Mouse (Mus musculus) ES-Bruce4 (cell line): Measurements from ENCODE around the gene Spred1. TPM values are rescaled to one million over a fixed set of nuclear protein-coding genes. Genes with fewer than 3 reads are reported as not detected.
A peak's percentile ranks its signal among the peaks of the same experiment; 100 is the strongest.

Source experiments
- H3K27ac ChIP-seq: 2 replicates; pipeline ENCODE4 v1.5.1; 2012; ENCODE audit warnings: low read length, inconsistent platforms; ENCODE audit not compliant: insufficient read depth
- H3K27me3 ChIP-seq: 2 replicates; pipeline ENCODE4 v1.6.1; 2012; ENCODE audit warnings: mild to moderate bottlenecking, low read length, inconsistent platforms; ENCODE audit not compliant: control insufficient read depth, poor library complexity, insufficient read depth, severe bottlenecking
- H3K36me3 ChIP-seq: 2 replicates; pipeline ENCODE4 v1.6.1; 2012; ENCODE audit warnings: inconsistent platforms, mild to moderate bottlenecking, low read length, moderate library complexity; ENCODE audit not compliant: control insufficient read depth, poor library complexity, insufficient read depth, severe bottlenecking
- H3K4me1 ChIP-seq: one replicate; pipeline ENCODE4 v1.8.1; 2011; ENCODE audit warnings: low read length; ENCODE audit not compliant: control insufficient read depth, insufficient read depth
- H3K4me3 ChIP-seq: 2 replicates; pipeline ENCODE4 v1.5.1; 2011; ENCODE audit warnings: low read depth, mild to moderate bottlenecking, low read length
- H3K9ac ChIP-seq: 2 replicates; pipeline ENCODE4 v1.6.1; 2012; ENCODE audit warnings: low read depth, mild to moderate bottlenecking, inconsistent platforms; ENCODE audit not compliant: poor library complexity, severe bottlenecking
- H3K9me3 ChIP-seq: replicated peaks from 2 replicates; pipeline ENCODE4 v1.6.1; 2012; ENCODE audit warnings: mild to moderate bottlenecking, low read length, inconsistent platforms; ENCODE audit not compliant: control insufficient read depth, poor library complexity, insufficient read depth, severe bottlenecking
- CTCF ChIP-seq: IDR thresholded peaks from one replicate; pipeline ENCODE4 v1.8.1; 2011; ENCODE audit warnings: low read depth, low read length
- EP300 ChIP-seq: IDR thresholded peaks from 2 replicates; pipeline ENCODE4 v1.6.1; 2011; ENCODE audit warnings: low read depth, low read length; ENCODE audit not compliant: insufficient read depth
- POLR2A ChIP-seq: IDR thresholded peaks from one replicate; pipeline ENCODE4 v1.8.1; 2011; ENCODE audit warnings: low read length; ENCODE audit not compliant: insufficient read depth
- polyA plus RNA-seq: library from polyadenylated mRNA; stranded (reverse); fragments of >200 nt; gene quantifications from 2 replicates; pipeline ENCODE4 v1.2.4, GENCODE M21; 2011; ENCODE audit warnings: low read depth; ENCODE audit not compliant: missing spikeins, insufficient read depth, insufficient read length

Spred1 gene
- polyA plus RNA-seq, 1 experiment, result 43.1 TPM

GRCm38 (mm10) chr2:117200869-117201338, 79.7 kb downstream of the Spred1 start:
- H3K27me3 ChIP-seq, result no peaks in the 10 kb centered on the region
- TF ChIP-seq EP300 (no peak), CTCF (no peak), POLR2A (no peak)
- H3K4me1 ChIP-seq, result no peaks in the 10 kb centered on the region
- no peaks in the 10 kb centered on the region for H3K9me3 ChIP-seq
- H3K27ac ChIP-seq, result no peak overlapping the region
- no peak overlapping the region for H3K4me3 ChIP-seq
- no peak overlapping the region for H3K9ac ChIP-seq
- no peaks in the 10 kb centered on the region for H3K36me3 ChIP-seq

DNA sequence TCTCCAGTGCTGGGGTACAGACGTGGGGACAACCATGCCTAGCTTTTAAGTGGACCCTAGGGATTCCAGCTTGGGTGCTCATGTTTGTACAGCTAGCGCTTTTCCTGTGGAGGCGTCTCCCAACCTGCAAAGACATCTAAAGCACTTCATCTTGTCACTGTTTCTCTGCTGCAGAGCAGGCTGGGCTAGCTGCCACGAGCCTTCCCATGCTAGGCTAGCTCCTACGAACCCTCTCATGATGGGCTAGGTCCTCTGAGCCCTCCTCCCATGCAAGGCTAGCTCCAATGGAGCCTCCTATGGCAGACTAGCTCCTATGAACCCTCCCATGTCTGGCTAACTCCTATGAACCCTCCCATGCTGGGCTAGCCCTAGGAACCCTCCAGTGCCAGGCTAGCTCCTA, 82.2 kb downstream of the Spred1 start:
- H3K27me3 ChIP-seq, result no peaks in the 10 kb centered on the region
- TF ChIP-seq EP300 (no peak), POLR2A (no peak), CTCF (no peak)
- no peak overlapping the region for H3K9ac ChIP-seq
- no peaks in the 10 kb centered on the region for H3K36me3 ChIP-seq
- no peaks in the 10 kb centered on the region for H3K9me3 ChIP-seq
- no peak overlapping the region for H3K27ac ChIP-seq
- no peak overlapping the region for H3K4me3 ChIP-seq
- H3K4me1 ChIP-seq, result no peaks in the 10 kb centered on the region

GRCm38 (mm10) chr2:117204534-117204933, 83.4 kb downstream of the Spred1 start:
- no peaks in the 10 kb centered on the region for H3K9me3 ChIP-seq
- no peaks in the 10 kb centered on the region for H3K4me1 ChIP-seq
- no peaks in the 10 kb centered on the region for H3K27me3 ChIP-seq
- H3K36me3 ChIP-seq, result no peaks in the 10 kb centered on the region
- H3K27ac ChIP-seq, result no peak overlapping the region
- no peak overlapping the region for H3K9ac ChIP-seq
- TF ChIP-seq POLR2A, result no peak
- no peak for TF ChIP-seq EP300
- no peak for TF ChIP-seq CTCF
- H3K4me3 ChIP-seq, result no peak overlapping the region

DNA sequence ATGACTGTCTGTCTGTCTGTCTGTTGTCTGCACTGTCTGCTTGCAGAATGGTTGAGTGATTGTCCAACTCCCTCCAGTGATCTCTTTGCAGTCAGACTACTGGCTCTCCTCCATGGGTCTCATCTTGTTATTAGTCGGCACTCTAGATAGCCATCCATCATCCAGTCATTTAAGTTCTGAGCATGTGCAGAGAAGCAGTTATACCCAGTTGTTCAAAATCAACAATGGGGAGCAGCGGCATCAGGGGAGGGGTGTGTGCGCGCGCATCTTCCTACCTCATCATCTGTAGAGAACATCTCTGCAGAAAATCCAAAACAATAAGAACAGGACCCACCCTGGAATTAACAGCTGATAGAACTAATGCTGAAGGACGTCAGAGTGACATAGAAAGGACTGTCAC, 83.9 kb downstream of the Spred1 start:
- Histone ChIP-seq H3K9ac (no peak overlapping the region), H3K4me1 (no peaks in the 10 kb centered on the region), H3K4me3 (no peak overlapping the region), H3K36me3 (no peaks in the 10 kb centered on the region), H3K27me3 (no peaks in the 10 kb centered on the region), H3K9me3 (no peaks in the 10 kb centered on the region), H3K27ac (no peak overlapping the region)
- TF ChIP-seq EP300, result no peak
- no peak for TF ChIP-seq CTCF
- TF ChIP-seq POLR2A, result no peak

GRCm38 (mm10) chr2:117210416-117211085, 89.4 kb downstream of the Spred1 start:
- no peak overlapping the region for H3K9ac ChIP-seq
- no peaks in the 10 kb centered on the region for H3K27me3 ChIP-seq
- H3K27ac ChIP-seq, result no peak overlapping the region
- H3K4me3 ChIP-seq, result no peak overlapping the region
- H3K9me3 ChIP-seq, result no peaks in the 10 kb centered on the region
- TF ChIP-seq CTCF, result no peak
- TF ChIP-seq EP300, result no peak
- TF ChIP-seq POLR2A, result no peak
- H3K4me1 ChIP-seq, result no peaks in the 10 kb centered on the region
- H3K36me3 ChIP-seq, result no peaks in the 10 kb centered on the region

DNA sequence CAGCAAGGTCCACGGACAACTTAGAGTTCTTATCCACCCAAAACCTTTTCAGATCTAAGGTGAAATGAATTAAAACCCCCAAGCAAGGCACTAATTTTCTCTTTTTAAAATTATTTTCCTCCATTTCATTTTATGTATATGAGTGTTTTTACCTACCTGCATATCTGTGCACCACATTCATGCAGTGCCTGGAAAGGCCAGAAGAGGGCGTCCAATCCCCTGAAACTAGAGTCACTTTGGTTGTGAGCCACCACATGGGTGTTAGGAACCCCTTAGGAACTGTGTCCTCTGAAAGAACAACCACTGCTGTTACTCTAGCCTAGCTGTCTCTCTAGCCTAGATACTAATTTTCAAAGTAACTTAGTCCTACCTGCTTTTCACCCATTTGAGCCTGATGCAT, 95.0 kb downstream of the Spred1 start:
- H3K9me3 ChIP-seq, result 0 out of 2 replicates have a peak, but pooled peaks cover 2% of the 10 kb centered on the region
- TF ChIP-seq EP300 (no peak), CTCF (peak; percentile 59), POLR2A (no peak)

More for the DNA sequence above, 95.0 kb downstream of the Spred1 start:
- Histone ChIP-seq H3K27ac (no peak overlapping the region), H3K9ac (no peak overlapping the region), H3K4me1 (no peaks in the 10 kb centered on the region), H3K36me3 (no peaks in the 10 kb centered on the region), H3K27me3 (no peaks in the 10 kb centered on the region), H3K4me3 (no peak overlapping the region)
